Comparison of ENCODE assay signal across 13 mouse cellular contexts in the genomic region with DNA sequence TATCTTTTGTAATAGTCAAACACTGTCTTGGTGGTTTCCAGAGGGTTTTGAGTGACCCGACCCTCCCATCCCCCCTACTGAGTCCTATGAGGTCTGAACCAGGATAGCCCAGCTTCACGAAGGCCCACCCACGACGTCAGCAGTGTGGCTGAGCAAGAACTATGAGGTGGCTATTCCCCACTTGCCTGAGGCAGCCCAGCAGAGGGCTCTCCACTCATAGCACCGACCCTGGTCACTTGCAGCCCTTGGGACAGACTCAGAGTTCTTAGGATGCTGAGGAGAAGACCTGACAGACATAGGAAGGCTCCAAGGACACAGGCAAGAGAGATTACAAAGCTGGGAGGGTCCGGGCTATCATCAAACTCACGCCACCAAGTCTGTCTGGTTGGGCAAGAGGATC. TPM values are rescaled to one million over a fixed set of nuclear protein-coding genes. Genes with fewer than 3 reads are reported as not detected.
DNase-seq lines count a peak whose midpoint lies in the region; ATAC-seq and TF ChIP-seq lines count a peak whose summit lies in the region.
"Had no signal": no experiment of that assay in that cellular context is flagged by ENCODE, and none has a peak within 500 bp of the region (broad histone marks: within the 10 kb centered on the region; RNA-seq: fewer than 3 reads in every experiment).

No protein-coding gene starts in this region.

- H3K36me3 ChIP-seq in heart, embryonic 10.5 days: peaks cover 13% of the 10 kb centered on the region; the same call in 1 of the 2 replicates
- H3K36me3 ChIP-seq in liver, postnatal 0 days (replicated peaks; ENCODE audit: insufficient read depth, low read length): no peaks in the 10 kb centered on the region
- 0 out of 2 replicates have a peak, but pooled peaks cover 5% of the 10 kb centered on the region for H3K36me3 ChIP-seq in forebrain, embryonic 14.5 days (ENCODE audit: control insufficient read depth, insufficient read depth, low read length)
- H3K36me3 ChIP-seq in neural tube, embryonic 14.5 days (ENCODE audit: control insufficient read depth, insufficient read depth, low read length): 0 out of 2 replicates have a peak, but pooled peaks cover 4% of the 10 kb centered on the region

- TF ChIP-seq EP300 in liver, postnatal 0 days (IDR thresholded peaks at IDR 0.05; ENCODE audit: low read depth): no peak

- 52% methylated on average over 7 of the region's 7 CpGs for WGBS in heart, embryonic 10.5 days
- WGBS in liver, postnatal 0 days (ENCODE audit: insufficient replicate concordance): 45% methylated on average over 7 of the region's 7 CpGs
- WGBS in forebrain, embryonic 14.5 days: 46% methylated on average over 7 of the region's 7 CpGs
- 42% methylated on average over 7 of the region's 7 CpGs for WGBS in neural tube, embryonic 14.5 days

- H3K9ac ChIP-seq in liver, postnatal 0 days (replicated peaks): no peak overlapping the region
- H3K9ac ChIP-seq in forebrain, embryonic 14.5 days (ENCODE audit: low read length): no peak overlapping the region
- H3K9ac ChIP-seq in neural tube, embryonic 14.5 days (replicated peaks; ENCODE audit: low read depth, low read length): no peak overlapping the region

- H3K27me3 ChIP-seq in heart, embryonic 10.5 days (ENCODE audit: insufficient read depth, poor library complexity, severe bottlenecking): peaks cover 95% of the 10 kb centered on the region
- peaks cover 32% of the 10 kb centered on the region for H3K27me3 ChIP-seq in liver, postnatal 0 days (ENCODE audit: insufficient read depth, low read length)
- peaks cover 18% of the 10 kb centered on the region for H3K27me3 ChIP-seq in forebrain, embryonic 14.5 days (replicated peaks; ENCODE audit: control insufficient read depth, insufficient read depth, low read length)
- H3K27me3 ChIP-seq in neural tube, embryonic 14.5 days (ENCODE audit: control insufficient read depth, insufficient read depth, low read length): peaks cover 4% of the 10 kb centered on the region; the same call in 1 of the 2 replicates

- no peak overlapping the region for H3K4me2 ChIP-seq in liver, postnatal 0 days (ENCODE audit: low read depth, low read length)
- peak overlapping the region; percentile 85 for H3K4me2 ChIP-seq in forebrain, embryonic 14.5 days (ENCODE audit: low read length)
- peak overlapping the region; percentile 82 for H3K4me2 ChIP-seq in neural tube, embryonic 14.5 days (ENCODE audit: low read depth, low read length)

- peaks cover 54% of the 10 kb centered on the region for H3K4me1 ChIP-seq in heart, embryonic 10.5 days
- H3K4me1 ChIP-seq in liver, postnatal 0 days (ENCODE audit: insufficient read depth): peaks cover 23% of the 10 kb centered on the region
- H3K4me1 ChIP-seq in forebrain, embryonic 14.5 days (ENCODE audit: control insufficient read depth, insufficient read depth, low read length): peaks cover 34% of the 10 kb centered on the region
- peaks cover 54% of the 10 kb centered on the region for H3K4me1 ChIP-seq in neural tube, embryonic 14.5 days (ENCODE audit: control insufficient read depth, insufficient read depth, low read length)

- DNase-seq in heart, adult 11 months: peak; percentile 96
- DNase-seq in heart, embryonic 10.5 days (ENCODE audit: low spot score): no peak
- no peak for DNase-seq in liver, postnatal 0 days
- DNase-seq in liver (no peak), adipocyte (ENCODE audit: low spot score) (no peak)
- no peak for DNase-seq in forebrain, embryonic 14.5 days (ENCODE audit: low spot score)
- DNase-seq in layer of hippocampus, postnatal 14 days (ENCODE audit: low spot score in 2 of 2): no peak
- DNase-seq: kidney, adult 11 months; left cerebral cortex, postnatal 4 days had no signal

- ATAC-seq in liver, postnatal 0 days: no peak
- ATAC-seq in forebrain, embryonic 14.5 days: no peak
- ATAC-seq in neural tube, embryonic 14.5 days (ENCODE audit: low read depth): no peak
- ATAC-seq: activated CD4-positive, CD25-positive, alpha-beta regulatory T cell, adult 4 months had no signal

- TF ChIP-seq CTCF in liver, postnatal 0 days (IDR thresholded peaks at IDR 0.05; ENCODE audit: low read depth): peak; percentile 43; the same call in 1 of the 2 replicates

- H3K4me3 ChIP-seq in heart, embryonic 10.5 days: no peak overlapping the region
- no peak overlapping the region for H3K4me3 ChIP-seq in liver, postnatal 0 days (ENCODE audit: low read depth, low read length)
- H3K4me3 ChIP-seq in forebrain, embryonic 14.5 days (ENCODE audit: low read depth, low read length): peak overlapping the region; percentile 73; the same call in 1 of the 2 replicates
- H3K4me3 ChIP-seq in neural tube, embryonic 14.5 days (ENCODE audit: low read depth, low read length): peak overlapping the region; percentile 86

- H3K27ac ChIP-seq in heart, embryonic 10.5 days: no peak overlapping the region
- no peak overlapping the region for H3K27ac ChIP-seq in liver, postnatal 0 days (ENCODE audit: low read depth)
- no peak overlapping the region for H3K27ac ChIP-seq in forebrain, embryonic 14.5 days (ENCODE audit: low read depth, low read length)
- H3K27ac ChIP-seq in neural tube, embryonic 14.5 days (ENCODE audit: low read depth, low read length): no peak overlapping the region

- no peaks in the 10 kb centered on the region for H3K9me3 ChIP-seq in heart, embryonic 10.5 days
- H3K9me3 ChIP-seq in liver, postnatal 0 days (ENCODE audit: low read length): no peaks in the 10 kb centered on the region
- no peaks in the 10 kb centered on the region for H3K9me3 ChIP-seq in forebrain, embryonic 14.5 days (replicated peaks; ENCODE audit: control insufficient read depth, low read length)
- H3K9me3 ChIP-seq in neural tube, embryonic 14.5 days (ENCODE audit: control insufficient read depth, low read length): no peaks in the 10 kb centered on the region

RNA-seq across cellular contexts. Expression of a gene that starts 23.9 kb away (rescaled TPM):
- polyA plus RNA-seq in heart, embryonic 10.5 days (2016; fragmentation: Nextera tagmentation; extraction: Ambion mirVana): 3.8 and 5.5 TPM in 2 replicates
- polyA plus RNA-seq in liver, postnatal 0 days (2015; fragmentation: Nextera tagmentation; extraction: Ambion mirVana): 2.1 and 2.4 TPM in 2 replicates
- polyA plus RNA-seq in forebrain, embryonic 14.5 days (2014; fragmentation: Nextera tagmentation; extraction: Ambion mirVana): 10.4 and 11.5 TPM in 2 replicates
- polyA plus RNA-seq in neural tube, embryonic 14.5 days (2014; fragmentation: Nextera tagmentation; extraction: Ambion mirVana): 23.5 and 23.9 TPM in 2 replicates
- 10 to 100 TPM; 25.1 to 28.7 TPM for total RNA-seq in layer of hippocampus, postnatal 14 days (2021)

RNA-seq across cellular contexts. Expression of a gene that starts 52.5 kb away (rescaled TPM):
- 0.19 TPM in 1 of 2 replicates, not detected in the other for polyA plus RNA-seq in heart, embryonic 10.5 days (2016; fragmentation: Nextera tagmentation; extraction: Ambion mirVana)
- not detected in 2 replicates for polyA plus RNA-seq in liver, postnatal 0 days (2015; fragmentation: Nextera tagmentation; extraction: Ambion mirVana)
- polyA plus RNA-seq in forebrain, embryonic 14.5 days (2014; fragmentation: Nextera tagmentation; extraction: Ambion mirVana): not detected in 2 replicates
- not detected in 2 replicates for polyA plus RNA-seq in neural tube, embryonic 14.5 days (2014; fragmentation: Nextera tagmentation; extraction: Ambion mirVana)
- total RNA-seq in layer of hippocampus, postnatal 14 days (2021): not detected
- total RNA-seq: gastrocnemius, adult 18-20 months; left cerebral cortex, postnatal 4 days had no signal
- polyA plus RNA-seq: activated CD4-positive, CD25-positive, alpha-beta regulatory T cell, adult 4 months; embryonic facial prominence, embryonic 11.5 days had no signal

Comparison
In these comparisons a context has a peak if more than half of its experiments do, and no peak if none do; other contexts are left out.
1. H3K4me3 ChIP-seq: peak in forebrain, embryonic 14.5 days (single experiment) and neural tube, embryonic 14.5 days (single experiment); none in heart, embryonic 10.5 days (single experiment) and liver, postnatal 0 days (single experiment).